Mouse (Mus musculus) lung, postnatal 0 days (tissue): Measurements from ENCODE around the gene Ppp1r9a.

Experiments used
- CTCF ChIP-seq: IDR thresholded peaks from 2 replicates; pipeline ENCODE4 v1.5.1; 2016; ENCODE audit warnings: antibody characterized with exemption, mild to moderate bottlenecking
- EP300 ChIP-seq: IDR thresholded peaks from 2 replicates; pipeline ENCODE4 v1.6.1; 2016; ENCODE audit warnings: antibody characterized with exemption, mild to moderate bottlenecking, control low read depth

DNA sequence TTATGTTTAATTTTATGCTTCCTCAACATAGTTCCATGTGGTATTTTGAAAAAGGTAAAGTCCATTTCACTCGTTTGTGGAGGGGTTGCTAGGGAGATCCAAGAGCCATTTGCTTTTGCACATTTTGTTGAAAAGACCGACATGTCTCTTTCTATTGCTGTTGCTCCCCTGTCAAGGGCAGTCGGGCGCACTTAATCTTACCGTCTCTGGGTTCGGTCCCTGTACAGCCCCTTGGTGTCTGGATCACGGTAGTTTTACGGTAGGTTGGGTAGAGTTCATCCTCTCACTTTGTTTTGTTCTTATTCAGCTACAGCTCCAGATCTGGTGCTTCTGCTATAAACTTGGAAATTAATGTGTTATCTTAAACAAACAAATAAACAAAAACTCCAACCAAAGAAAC lies 98.1 kb downstream of the Ppp1r9a start:
- no peak for TF ChIP-seq CTCF
- TF ChIP-seq EP300, result no peak
